Mouse (Mus musculus) stomach, postnatal 0 days (tissue): ENCODE measurements around the gene Hhip. TPM values are rescaled to one million over a fixed set of nuclear protein-coding genes. Genes with fewer than 3 reads are reported as not detected.

Experiments
- ATAC-seq: fragments of 200-750 bp; cut with Nextera tagmentation; 2 replicates; pipeline ENCODE4 v1.8.0; 2017; ENCODE audit not compliant: low FRiP score, low TSS enrichment
- DNase-seq: peaks from one replicate; pipeline ENCODE4 v3.0.0-alpha.2; 2016; ENCODE audit warnings: low spot score
- H3K27ac ChIP-seq: fragments of 300-500 bp; sonication (generic); replicated peaks from 2 replicates; pipeline ENCODE4 v1.5.1; 2014; ENCODE audit warnings: mild to moderate bottlenecking, control low read depth
- H3K27me3 ChIP-seq: fragments of 300-500 bp; sonication (generic); 2 replicates; pipeline ENCODE4 v1.6.1; 2014; ENCODE audit warnings: low read length; ENCODE audit not compliant: control insufficient read depth, insufficient read depth
- H3K36me3 ChIP-seq: fragments of 300-500 bp; sonication (generic); 2 replicates; pipeline ENCODE4 v1.6.1; 2014; ENCODE audit warnings: low read length, mixed read lengths; ENCODE audit not compliant: control insufficient read depth, insufficient read depth
- H3K4me1 ChIP-seq: fragments of 300-500 bp; sonication (generic); replicated peaks from 2 replicates; pipeline ENCODE4 v1.6.1; 2014; ENCODE audit warnings: antibody characterized with exemption; ENCODE audit not compliant: control insufficient read depth, insufficient read depth
- H3K4me2 ChIP-seq: fragments of 300-500 bp; sonication (generic); replicated peaks from 2 replicates; pipeline ENCODE4 v1.6.1; 2014; ENCODE audit warnings: low read depth, mild to moderate bottlenecking, control low read depth, moderate library complexity
- H3K4me3 ChIP-seq: fragments of 300-500 bp; sonication (generic); 2 replicates; pipeline ENCODE4 v1.5.1; 2014; ENCODE audit warnings: low read depth, low read length, control low read depth
- H3K9ac ChIP-seq: fragments of 300-500 bp; sonication (generic); 2 replicates; pipeline ENCODE4 v1.6.1; 2014; ENCODE audit warnings: mild to moderate bottlenecking, low read length, control low read depth, mixed read lengths
- H3K9me3 ChIP-seq: fragments of 300-500 bp; sonication (generic); 2 replicates; pipeline ENCODE4 v1.6.1; 2016; ENCODE audit warnings: low read length; ENCODE audit not compliant: control insufficient read depth
- CTCF ChIP-seq: IDR thresholded peaks from 2 replicates; pipeline ENCODE4 v1.5.1; 2016; ENCODE audit warnings: antibody characterized with exemption, low read depth, mild to moderate bottlenecking, moderate library complexity
- EP300 ChIP-seq: optimal IDR thresholded peaks from 2 replicates; pipeline ENCODE3; 2016; ENCODE audit warnings: antibody characterized with exemption
- WGBS: fragments of 180-500 bp; shearing (Covaris S2); extraction: QIAGEN DNeasy Blood & Tissue Kit; methylation state at CpG from one replicate; pipeline ENCODE4 v1.1.7; 2014; 5-methylcytosine and 5-hydroxymethylcytosine counted together
- polyA plus RNA-seq: library from polyadenylated mRNA; unstranded; fragments of >200 nt; fragmentation: Nextera tagmentation; extraction: Ambion mirVana; gene quantifications from 2 replicates; pipeline ENCODE4 v1.2.1, GENCODE M21; 2015

Gene Hhip
- 8.4 and 10.6 TPM in 2 replicates for polyA plus RNA-seq

DNA sequence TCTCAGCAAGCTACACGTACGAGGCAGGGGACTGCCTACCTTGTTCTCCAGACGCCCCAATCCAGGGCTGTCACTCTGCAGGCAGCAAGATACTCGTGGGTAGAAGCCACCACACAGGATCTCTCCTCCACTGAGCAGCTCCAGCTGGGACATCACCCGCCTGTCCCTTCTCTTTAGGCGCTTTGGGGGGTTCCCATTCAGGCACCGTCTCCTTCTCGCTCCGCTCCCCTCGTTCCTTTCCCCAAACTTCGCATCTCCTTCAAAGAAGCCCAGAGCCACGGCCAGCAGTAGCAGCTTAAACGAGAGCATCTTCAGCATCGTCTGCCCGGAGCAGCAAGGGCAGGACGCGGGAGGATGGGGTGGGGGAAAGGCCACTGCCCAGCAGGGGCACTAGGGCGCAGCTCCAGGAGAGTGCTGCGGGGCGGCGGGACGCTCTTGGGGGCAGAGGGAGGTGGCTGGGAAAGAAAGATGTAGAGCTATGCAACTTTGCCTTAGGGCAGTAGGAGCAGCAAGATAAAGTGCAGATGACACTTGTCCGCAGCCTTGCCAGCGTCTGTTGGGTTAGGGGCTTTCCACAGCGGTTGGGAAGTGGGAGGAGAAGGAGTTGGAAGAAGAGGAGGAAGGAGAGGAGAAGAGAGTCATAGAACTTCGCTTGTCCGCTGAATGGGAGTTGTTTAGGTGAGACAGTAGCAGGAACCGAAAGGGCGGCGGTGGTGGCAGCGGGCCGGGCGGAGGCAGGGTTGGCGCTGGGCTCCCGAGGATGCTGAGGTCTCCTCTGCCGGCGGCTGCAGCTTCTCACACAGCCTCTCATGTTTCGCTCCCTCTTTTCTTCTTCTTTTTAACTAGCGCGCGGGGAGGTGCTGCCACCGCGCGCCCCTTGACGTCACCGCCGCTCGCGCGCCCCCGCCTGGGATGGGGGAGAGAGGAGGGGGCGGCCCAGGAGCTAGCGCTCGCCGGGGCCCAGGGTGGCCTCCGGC lies at the start of gene Hhip:
Hhip (minus strand) TSS at position 809 of the 977 bp plus-strand sequence.
- peak; percentile 75; the same call in 1 of the 2 replicates for ATAC-seq
- peak within 1 kb of the TSS; percentile 60 for H3K9ac ChIP-seq

DNA sequence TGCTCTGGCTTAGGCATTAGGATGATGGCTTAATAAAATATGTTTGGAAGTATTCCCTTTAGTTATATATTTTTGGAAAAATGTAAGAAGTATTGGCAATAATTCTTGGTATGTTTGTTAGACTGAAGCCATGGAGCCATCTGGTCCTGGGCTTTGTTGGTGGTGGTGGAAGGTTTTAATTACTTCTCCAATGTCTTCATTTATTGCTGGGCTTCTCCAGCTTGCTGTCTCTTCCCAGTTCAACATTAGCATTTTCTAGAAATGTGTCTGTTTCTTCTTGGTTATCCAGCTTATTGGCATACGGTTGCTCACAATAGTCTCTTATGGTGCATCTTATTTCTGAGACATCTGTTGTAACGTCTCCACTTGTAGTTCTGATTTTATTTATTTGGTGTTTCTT lies 29.2 kb upstream of the Hhip start:
- Histone ChIP-seq H3K27me3 (no peaks in the 10 kb centered on the region), H3K9ac (no peak overlapping the region), H3K4me1 (no peaks in the 10 kb centered on the region), H3K27ac (no peak overlapping the region), H3K4me3 (no peak overlapping the region), H3K4me2 (no peak overlapping the region), H3K9me3 (no peaks in the 10 kb centered on the region), H3K36me3 (no peaks in the 10 kb centered on the region)
- TF ChIP-seq EP300 (no peak), CTCF (no peak)
- DNase-seq = no peak
- ATAC-seq = no peak
- WGBS = 93% methylated on average over 2 of the region's 2 CpGs

More for the DNA sequence above, at the start of gene Hhip:
- Histone ChIP-seq H3K4me2 (peak within 1 kb of the TSS; percentile 69), H3K9me3 (no peaks in the 10 kb centered on the region), H3K27ac (peak within 1 kb of the TSS; percentile 30; the same call in 1 of the 2 replicates), H3K36me3 (no peaks in the 10 kb centered on the region), H3K4me3 (peak within 1 kb of the TSS; percentile 51), H3K4me1 (no peaks in the 10 kb centered on the region; the same call in 1 of the 2 replicates), H3K27me3 (peaks cover 6% of the 10 kb centered on the region; the same call in 1 of the 2 replicates)
- peak; percentile 39 for DNase-seq
- TF ChIP-seq EP300 = no peak
- TF ChIP-seq CTCF = peak; percentile 39
- 0% methylated on average over 35 of the region's 56 CpGs for WGBS

DNA sequence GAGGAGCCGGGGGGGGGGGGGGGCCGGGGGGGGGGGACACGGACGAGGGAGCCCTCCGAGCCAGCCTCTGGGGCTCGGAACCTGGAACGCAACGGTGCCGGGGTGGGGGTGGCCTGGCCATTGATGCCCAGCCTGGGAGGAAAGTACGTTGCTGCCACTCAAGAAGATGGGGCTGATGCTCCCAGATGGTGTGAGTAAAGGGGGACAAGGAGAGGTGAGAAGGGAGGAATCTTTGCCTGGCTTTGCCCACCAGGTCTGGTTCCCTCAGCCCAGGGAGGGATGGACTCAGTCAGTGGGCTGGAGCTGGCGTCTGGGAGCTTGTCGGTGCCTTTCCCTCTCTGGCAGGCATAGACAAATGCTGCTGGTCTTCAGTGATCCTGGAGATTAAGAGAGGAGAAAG lies 387 bp upstream of the Hhip start:
- H3K4me3 ChIP-seq = peak overlapping the region; percentile 51
- H3K9me3 ChIP-seq = no peaks in the 10 kb centered on the region
- TF ChIP-seq CTCF (no peak), EP300 (no peak)
- peak; percentile 19; the same call in 1 of the 2 replicates for ATAC-seq
- peak overlapping the region; percentile 69 for H3K4me2 ChIP-seq
- no peaks in the 10 kb centered on the region for H3K36me3 ChIP-seq
- no peaks in the 10 kb centered on the region; the same call in 1 of the 2 replicates for H3K4me1 ChIP-seq
- H3K27ac ChIP-seq = no peak overlapping the region
- H3K9ac ChIP-seq = no peak overlapping the region
- H3K27me3 ChIP-seq = peaks cover 6% of the 10 kb centered on the region; the same call in 1 of the 2 replicates
- no peak for DNase-seq
- WGBS = 6% methylated on average over 6 of the region's 12 CpGs

DNA sequence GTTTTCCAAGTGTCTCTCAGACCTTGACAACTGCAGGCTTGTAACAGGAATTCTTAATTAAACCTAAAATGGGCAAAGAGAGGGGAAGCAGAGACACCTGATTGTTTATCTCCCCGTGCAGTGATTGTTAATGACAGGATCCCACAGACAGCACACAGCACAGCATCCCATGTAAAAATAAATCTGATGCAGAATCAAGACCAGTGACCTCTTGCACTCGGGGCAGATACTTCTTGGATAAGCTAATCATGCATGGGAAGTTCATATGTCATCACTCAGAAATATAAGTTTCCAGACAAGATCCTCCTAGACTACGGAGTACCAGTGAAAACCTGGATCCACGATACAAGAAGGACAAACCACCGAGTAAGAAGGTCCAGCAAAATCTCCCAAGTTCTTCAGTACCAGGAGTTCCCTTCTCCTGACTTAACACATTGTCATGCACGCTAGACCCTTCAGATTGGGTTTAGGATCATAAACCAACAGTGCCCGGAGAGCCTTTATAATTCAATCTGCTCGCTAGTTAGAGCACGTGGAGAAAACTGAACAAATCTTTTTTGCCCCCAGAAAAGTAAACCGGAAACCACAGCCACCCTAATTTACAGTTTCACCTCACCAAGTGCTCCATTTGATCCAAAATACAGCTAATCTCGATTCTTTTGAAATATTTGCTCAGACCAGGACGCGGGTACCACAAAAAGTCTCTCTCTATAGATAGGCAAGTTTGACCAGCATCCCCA lies 1.3 kb downstream of the Hhip start:
- Histone ChIP-seq H3K27ac (no peak overlapping the region), H3K36me3 (no peaks in the 10 kb centered on the region), H3K9ac (peak overlapping the region; percentile 60; the same call in 1 of the 2 replicates), H3K27me3 (peaks cover 6% of the 10 kb centered on the region; the same call in 1 of the 2 replicates), H3K4me3 (peak overlapping the region; percentile 51), H3K4me1 (no peaks in the 10 kb centered on the region; the same call in 1 of the 2 replicates), H3K4me2 (peak overlapping the region; percentile 69), H3K9me3 (no peaks in the 10 kb centered on the region)
- no peak for TF ChIP-seq EP300
- no peak for TF ChIP-seq CTCF
- ATAC-seq (no peak), DNase-seq (no peak)
- WGBS = 11% methylated on average over 13 of the region's 13 CpGs

DNA sequence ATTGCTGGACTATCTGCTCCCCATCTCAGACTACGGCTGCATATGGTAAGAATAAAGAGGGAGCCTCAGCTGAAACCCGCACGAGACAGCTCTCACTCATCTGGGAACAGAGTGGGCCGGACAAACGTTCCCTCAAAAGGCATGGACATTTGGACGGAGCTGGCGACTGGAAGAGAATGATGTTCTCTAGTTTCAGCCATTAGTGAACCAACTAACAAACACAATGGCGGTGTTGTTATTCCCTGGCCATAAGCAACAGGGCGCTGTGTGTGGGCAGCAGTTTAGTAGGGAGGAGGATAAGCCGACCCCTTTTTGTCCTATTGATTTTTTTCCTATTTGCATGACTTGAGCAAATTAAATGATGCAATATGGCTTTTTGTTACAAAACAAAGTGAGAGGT lies 2.0 kb downstream of the Hhip start:
- no peak overlapping the region for H3K27ac ChIP-seq
- H3K9ac ChIP-seq = 0 out of 2 replicates have a peak overlapping the region, but pooled peaks have one; percentile 4
- no peak for TF ChIP-seq EP300
- no peak for TF ChIP-seq CTCF

More for the DNA sequence above, 2.0 kb downstream of the Hhip start:
- Histone ChIP-seq H3K9me3 (no peaks in the 10 kb centered on the region), H3K27me3 (peaks cover 6% of the 10 kb centered on the region; the same call in 1 of the 2 replicates), H3K36me3 (no peaks in the 10 kb centered on the region), H3K4me3 (peak overlapping the region; percentile 51), H3K4me1 (no peaks in the 10 kb centered on the region; the same call in 1 of the 2 replicates), H3K4me2 (peak overlapping the region; percentile 69)
- 22% methylated on average over 10 of the region's 10 CpGs for WGBS
- no peak for ATAC-seq
- DNase-seq = no peak
